Mouse (Mus musculus): ENCODE measurements around the gene Olfr26. TPM values are rescaled to one million over a fixed set of nuclear protein-coding genes. Genes with fewer than 3 reads are reported as not detected.

Gene Olfr26
- polyA plus RNA-seq (2012; rRNA removed): not detected in 2 replicates

DNA sequence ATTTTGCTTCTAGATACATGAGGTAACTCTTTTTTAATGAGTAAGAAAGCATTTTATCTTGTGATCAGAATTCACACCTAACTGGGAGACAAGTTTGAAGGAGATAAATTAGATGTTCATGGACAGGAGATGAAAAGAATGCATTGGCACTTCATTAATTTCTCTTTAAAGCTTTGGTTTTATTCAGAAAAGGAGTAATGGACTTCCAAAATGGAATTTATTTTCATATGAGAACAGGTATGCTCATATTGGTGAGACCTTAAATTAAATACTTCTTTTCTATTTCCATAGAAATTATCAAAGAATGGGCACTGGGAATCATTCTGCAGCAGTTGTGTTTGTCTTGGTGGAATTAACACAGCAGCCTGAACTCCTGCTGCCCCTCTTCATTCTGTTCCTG lies at the start of gene Olfr26:
TSS of gene Olfr26 (plus strand) at position 301 of the 400 bp plus-strand sequence.

DNA sequence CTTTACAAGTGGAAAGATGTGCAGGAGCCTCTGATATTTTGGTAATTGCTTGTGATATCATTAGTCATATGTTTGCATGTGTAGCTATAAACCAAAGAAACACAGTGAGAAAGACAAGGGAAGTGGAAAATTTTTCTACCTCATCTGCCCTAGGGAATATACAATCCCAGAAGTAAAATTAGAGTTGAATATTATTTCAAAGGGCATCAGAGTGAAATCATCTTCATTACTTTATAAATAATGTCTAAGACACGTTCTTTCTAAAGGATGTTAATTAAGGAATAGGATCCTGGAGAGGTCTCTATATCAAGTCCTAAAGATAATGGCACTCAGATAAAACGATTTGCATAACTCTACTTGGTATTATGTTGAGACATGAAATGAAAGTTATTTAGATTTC lies 40.5 kb upstream of the Olfr26 start, which contains the start of gene Olfr922:
TSS of gene Olfr922 (plus strand) at position 301 of the 400 bp plus-strand sequence.

DNA sequence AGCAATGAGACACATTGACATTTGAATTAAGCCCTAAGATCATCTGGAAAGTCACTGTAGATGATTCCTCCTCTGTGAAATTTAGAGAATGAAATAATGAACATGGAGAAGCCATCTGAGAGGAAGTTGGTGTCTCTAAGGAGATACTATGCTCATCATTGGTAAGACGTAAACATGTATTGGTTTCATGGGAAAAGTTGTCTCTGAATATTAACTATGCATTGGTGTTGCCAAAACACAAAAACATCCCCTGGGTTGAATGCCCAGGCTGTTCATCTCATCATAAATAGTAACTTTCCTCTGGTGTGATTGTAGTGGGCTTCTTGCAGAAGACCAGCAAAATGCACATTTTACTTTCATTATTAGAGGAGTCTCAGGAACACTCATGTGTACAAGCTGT lies 28.6 kb upstream of the Olfr26 start, which contains the start of gene Olfr923:
TSS of gene Olfr923 (plus strand) at position 301 of the 400 bp plus-strand sequence.

DNA sequence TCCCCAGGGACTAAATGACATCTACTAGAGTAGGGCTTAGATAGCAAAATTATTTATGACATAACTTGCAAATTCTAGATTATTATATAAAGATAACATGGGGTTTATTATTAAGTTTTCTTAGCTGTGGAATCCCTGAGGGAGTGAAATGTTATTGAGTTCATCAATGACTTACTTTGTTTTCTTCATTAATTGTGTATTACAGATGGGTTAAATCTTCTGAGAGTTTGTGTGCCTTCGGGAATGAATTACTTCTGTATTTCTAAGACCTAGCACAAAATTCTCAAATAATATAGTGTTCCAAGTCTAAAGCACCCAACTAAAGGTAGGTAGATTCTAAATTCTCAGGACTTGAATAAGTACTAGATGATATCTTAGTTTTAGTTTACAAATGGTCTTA lies 10.7 kb upstream of the Olfr26 start, which contains the start of gene Olfr924:
TSS of gene Olfr924 (plus strand) at position 301 of the 400 bp plus-strand sequence.

DNA sequence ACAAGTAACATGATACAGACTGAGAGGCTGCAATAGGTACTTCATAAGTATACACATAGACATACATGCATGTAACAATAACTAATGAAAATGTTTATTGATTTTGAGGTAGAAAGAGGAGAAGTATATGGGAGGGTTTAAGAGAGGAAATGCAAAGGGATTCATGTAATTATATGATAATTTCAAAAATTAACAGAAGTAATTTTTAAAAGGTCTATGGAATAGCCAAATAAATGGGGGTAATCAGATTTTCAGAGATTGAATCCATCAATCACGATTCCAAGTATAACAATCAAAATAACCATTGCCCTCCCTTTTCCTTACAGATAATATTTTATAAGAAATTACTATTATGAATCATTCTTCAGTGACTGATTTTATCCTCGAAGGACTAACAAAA lies 22.0 kb downstream of the Olfr26 start, which contains the start of gene Olfr926:
TSS of gene Olfr926 (plus strand) at position 301 of the 400 bp plus-strand sequence.

Other genes with a start within 250 kb of the Olfr26 start
- not detected in 2 replicates for gene Olfr914, start 250.0 kb upstream of the Olfr26 start, polyA plus RNA-seq (2012; rRNA removed)
- not detected in 2 replicates for gene Olfr916, start 195.2 kb upstream of the Olfr26 start, polyA plus RNA-seq (2012; rRNA removed)
- gene Olfr917, start 189.2 kb upstream of the Olfr26 start, polyA plus RNA-seq (2012; rRNA removed): not detected in 2 replicates
- gene Olfr918, start 180.5 kb upstream of the Olfr26 start, polyA plus RNA-seq (2012; rRNA removed): not detected in 2 replicates
- gene Olfr919, start 151.4 kb upstream of the Olfr26 start, polyA plus RNA-seq (2012; rRNA removed): not detected in 2 replicates
- gene Vwa5a, start 136.8 kb upstream of the Olfr26 start, polyA plus RNA-seq (2012; rRNA removed): 7.7 and 7.8 TPM in 2 replicates
- 0.08 and 0.09 TPM in 2 replicates for gene Olfr920, start 102.8 kb upstream of the Olfr26 start, polyA plus RNA-seq (2012; rRNA removed)
- not detected in 2 replicates for gene Olfr921, start 82.0 kb upstream of the Olfr26 start, polyA plus RNA-seq (2012; rRNA removed)
- not detected in 2 replicates for gene Olfr922, start 40.4 kb upstream of the Olfr26 start, polyA plus RNA-seq (2012; rRNA removed)
- gene Olfr923, start 28.5 kb upstream of the Olfr26 start, polyA plus RNA-seq (2012; rRNA removed): not detected in 2 replicates
- not detected in 2 replicates for gene Olfr924, start 10.6 kb upstream of the Olfr26 start, polyA plus RNA-seq (2012; rRNA removed)
- gene Olfr926, start 22.1 kb downstream of the Olfr26 start, polyA plus RNA-seq (2012; rRNA removed): not detected in 2 replicates
- not detected in 2 replicates for gene Olfr930, start 74.7 kb downstream of the Olfr26 start, polyA plus RNA-seq (2012; rRNA removed)
- gene Olfr933, start 117.3 kb downstream of the Olfr26 start, polyA plus RNA-seq (2012; rRNA removed): not detected in 2 replicates
- gene Olfr934, start 133.3 kb downstream of the Olfr26 start, polyA plus RNA-seq (2012; rRNA removed): not detected in 2 replicates
- gene Olfr935, start 144.6 kb downstream of the Olfr26 start, polyA plus RNA-seq (2012; rRNA removed): not detected in 2 replicates
- gene Olfr146, start 168.3 kb downstream of the Olfr26 start, polyA plus RNA-seq (2012; rRNA removed): not detected in 2 replicates
- not detected in 2 replicates for gene Olfr937, start 209.9 kb downstream of the Olfr26 start, polyA plus RNA-seq (2012; rRNA removed)
- gene Olfr938, start 223.8 kb downstream of the Olfr26 start, polyA plus RNA-seq (2012; rRNA removed): not detected in 2 replicates